Comparison of ENCODE assay signal across 17 mouse cellular contexts in the genomic region with DNA sequence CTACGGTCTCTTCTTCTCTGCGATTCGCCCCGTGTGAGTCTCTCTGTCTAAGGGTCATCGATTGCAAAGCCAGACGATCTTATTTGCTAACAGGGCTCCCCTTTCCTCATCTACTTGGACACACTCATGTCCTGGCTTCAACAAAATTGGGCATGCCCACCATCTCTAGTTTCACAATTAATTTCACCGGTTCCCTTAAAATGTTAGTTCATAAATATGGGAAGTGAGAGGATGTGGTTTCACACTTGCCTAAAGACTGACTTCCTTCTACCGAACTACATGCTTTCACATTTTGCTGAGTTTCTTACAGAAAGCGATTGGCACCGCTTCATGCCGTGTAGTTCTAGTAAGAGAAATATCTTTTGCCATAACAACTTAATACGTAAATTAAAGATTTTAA.
DNase-seq lines count a peak whose midpoint lies in the region; ATAC-seq and TF ChIP-seq lines count a peak whose summit lies in the region.
"Had no signal": no experiment of that assay in that cellular context is flagged by ENCODE, and none has a peak within 500 bp of the region (broad histone marks: within the 10 kb centered on the region; RNA-seq: fewer than 3 reads in every experiment).

No protein-coding gene starts in this region.

- no peak overlapping the region for H3K4me2 ChIP-seq in lung, postnatal 0 days (replicated peaks; ENCODE audit: low read depth, low read length)
- peak overlapping the region; percentile 4; the same call in 1 of the 2 replicates for H3K4me2 ChIP-seq in liver, postnatal 0 days (ENCODE audit: low read depth, low read length)
- H3K4me2 ChIP-seq: forebrain, embryonic 13.5 days; hindbrain, embryonic 15.5 days; lung, embryonic 15.5 days; midbrain, embryonic 13.5 days had no signal

- H3K4me3 ChIP-seq in lung, postnatal 0 days (ENCODE audit: low read depth, low read length): no peak overlapping the region
- no peak overlapping the region for H3K4me3 ChIP-seq in lung, adult 2 months (replicated peaks; ENCODE audit: extremely low read depth, low read depth, low read length)
- no peak overlapping the region for H3K4me3 ChIP-seq in liver, postnatal 0 days (ENCODE audit: low read depth, low read length)
- H3K4me3 ChIP-seq: forebrain, embryonic 13.5 days; hindbrain, embryonic 15.5 days; left cerebral cortex, adult 2 months; lung, embryonic 15.5 days; midbrain, embryonic 13.5 days had no signal

- H3K4me1 ChIP-seq in lung, postnatal 0 days (ENCODE audit: insufficient read depth, low read depth, low read length): peaks cover 4% of the 10 kb centered on the region; the same call in 1 of the 2 replicates
- H3K4me1 ChIP-seq in lung, adult 2 months (ENCODE audit: control insufficient read depth, insufficient read depth, low read length): peaks cover 10% of the 10 kb centered on the region
- peaks cover 5% of the 10 kb centered on the region for H3K4me1 ChIP-seq in liver, postnatal 0 days (ENCODE audit: insufficient read depth)
- H3K4me1 ChIP-seq: forebrain, embryonic 13.5 days had no signal

- no peaks in the 10 kb centered on the region for H3K9me3 ChIP-seq in lung, postnatal 0 days (ENCODE audit: low read length)
- H3K9me3 ChIP-seq in liver, postnatal 0 days (ENCODE audit: low read length): no peaks in the 10 kb centered on the region
- H3K9me3 ChIP-seq: forebrain, embryonic 13.5 days; hindbrain, embryonic 15.5 days; lung, embryonic 15.5 days; midbrain, embryonic 13.5 days had no signal

- no peak overlapping the region for H3K9ac ChIP-seq in lung, postnatal 0 days (replicated peaks; ENCODE audit: low read depth)
- H3K9ac ChIP-seq in liver, postnatal 0 days (replicated peaks): no peak overlapping the region
- H3K9ac ChIP-seq: forebrain, embryonic 13.5 days; hindbrain, embryonic 15.5 days; lung, embryonic 15.5 days; midbrain, embryonic 13.5 days had no signal

- no peak overlapping the region for H3K27ac ChIP-seq in lung, postnatal 0 days (ENCODE audit: low read length)
- peak overlapping the region; percentile 34; the same call in 1 of the 2 replicates for H3K27ac ChIP-seq in liver, postnatal 0 days (ENCODE audit: low read depth)
- H3K27ac ChIP-seq: forebrain, embryonic 13.5 days; left cerebral cortex, adult 2 months; lung, embryonic 15.5 days; midbrain, embryonic 13.5 days had no signal

- 0 out of 2 replicates have a peak, but pooled peaks have one; percentile 20 for ATAC-seq in lung, postnatal 0 days
- ATAC-seq in liver, postnatal 0 days: no peak
- ATAC-seq: midbrain, embryonic 13.5 days had no signal

- 0 out of 2 replicates have a peak, but pooled peaks have one; percentile 29 for TF ChIP-seq EP300 in lung, postnatal 0 days (IDR thresholded peaks at IDR 0.05)
- TF ChIP-seq EP300 in liver, postnatal 0 days (IDR thresholded peaks at IDR 0.05; ENCODE audit: low read depth): no peak

- peaks cover 9% of the 10 kb centered on the region for H3K36me3 ChIP-seq in lung, postnatal 0 days (ENCODE audit: insufficient read depth, low read length)
- H3K36me3 ChIP-seq in liver, postnatal 0 days (replicated peaks; ENCODE audit: insufficient read depth, low read length): peaks cover 2% of the 10 kb centered on the region; the same call in 1 of the 2 replicates
- H3K36me3 ChIP-seq in splenic B cell, adult 2 months (ENCODE audit: control insufficient read depth, insufficient read depth, low read length, poor library complexity, severe bottlenecking): no peaks in the 10 kb centered on the region

- TF ChIP-seq POLR2A in lung, adult 2 months (IDR thresholded peaks at IDR 0.05; ENCODE audit: borderline replicate concordance, extremely low read depth, low read depth, low read length): no peak

- 86% methylated on average over 12 of the region's 12 CpGs for WGBS in lung, postnatal 0 days
- WGBS in lung, adult 2 months: 88% methylated on average over 12 of the region's 12 CpGs
- WGBS in liver, postnatal 0 days (ENCODE audit: insufficient replicate concordance): 57% methylated on average over 12 of the region's 12 CpGs

- DNase-seq in heart, adult 8-10 months (ENCODE audit: low spot score): peak; percentile 25
- DNase-seq in heart, postnatal 10 days: no peak
- DNase-seq in lung, postnatal 0 days (ENCODE audit: low spot score): peak; percentile 27
- no peak for DNase-seq in lung, adult 2 months
- no peak for DNase-seq in liver, postnatal 0 days
- DNase-seq in splenic B cell, adult 2 months (ENCODE audit: low read depth, low spot score): peak; percentile 56
- no peak for DNase-seq in urinary bladder, adult 2 months (ENCODE audit: low spot score)
- DNase-seq in right cerebral cortex, postnatal 36 days (ENCODE audit: low spot score in 2 of 2): no peak
- DNase-seq: cerebellum, adult 18-20 months; embryo, embryonic 11 days; right cerebral cortex, postnatal 14 days; thymus, adult 18-20 months had no signal

- H3K27me3 ChIP-seq in lung, postnatal 0 days (replicated peaks; ENCODE audit: insufficient read depth, low read length): no peaks in the 10 kb centered on the region
- H3K27me3 ChIP-seq in liver, postnatal 0 days (ENCODE audit: insufficient read depth, low read length): no peaks in the 10 kb centered on the region
- no peaks in the 10 kb centered on the region for H3K27me3 ChIP-seq in splenic B cell, adult 2 months (ENCODE audit: control insufficient read depth, insufficient read depth, low read length, poor library complexity, severe bottlenecking)
- H3K27me3 ChIP-seq: forebrain, embryonic 13.5 days; hindbrain, embryonic 15.5 days; lung, embryonic 15.5 days; midbrain, embryonic 13.5 days had no signal

- intact Hi-C loops in heart, postnatal 10 days (cut with DNase I): no loop called here

- TF ChIP-seq CTCF in lung, postnatal 0 days (IDR thresholded peaks at IDR 0.05): no peak
- TF ChIP-seq CTCF in lung, adult 2 months (IDR thresholded peaks at IDR 0.05; ENCODE audit: insufficient read depth, low read length): no peak
- no peak for TF ChIP-seq CTCF in liver, postnatal 0 days (IDR thresholded peaks at IDR 0.05; ENCODE audit: low read depth)

Comparison
In these comparisons a context has a peak if more than half of its experiments do, and no peak if none do; other contexts are left out.
1. DNase-seq: peak in heart, adult 8-10 months (single experiment), lung, postnatal 0 days (single experiment) and splenic B cell, adult 2 months (single experiment); none in heart, postnatal 10 days (0 of 2), lung, adult 2 months (single experiment), liver, postnatal 0 days (single experiment), urinary bladder, adult 2 months (single experiment) and right cerebral cortex, postnatal 36 days (0 of 2).